Mouse (Mus musculus) 416B (cell line): ENCODE results near the gene Sf3b3.
A peak's percentile ranks its signal among the peaks of the same experiment; 100 is the strongest.
"Not testable (repeated sequence)": the region's sequence is repeated elsewhere in the genome, so short reads cannot be mapped to it uniquely, and the experiment has no call there.

Source experiments
- DNase-seq: peaks from one replicate; pipeline ENCODE4 v3.0.0; 2011; ENCODE audit warnings: low read depth

Sf3b3 gene

GRCm38 (mm10) chr8:110846405-110847170 lies at the start of gene Sf3b3, which contains the start of gene Cog4:
Gene Sf3b3, minus strand, starts transcription at chr8:110846787.
Gene Cog4, plus strand, starts transcription at chr8:110846600.
- peak; percentile 92 for DNase-seq

GRCm38 (mm10) chr8:110895812-110896211 lies 49.2 kb upstream of the Sf3b3 start:
- no peak for DNase-seq

GRCm38 (mm10) chr8:110895254-110895653 lies 48.7 kb upstream of the Sf3b3 start:
- DNase-seq = no peak

- DNase-seq = no peak
Observed at GRCm38 (mm10) chr8:110894851-110895250, 48.3 kb upstream of the Sf3b3 start.

- DNase-seq = no peak
Observed at GRCm38 (mm10) chr8:110892913-110893312, 46.3 kb upstream of the Sf3b3 start.

- DNase-seq = no peak
Observed at GRCm38 (mm10) chr8:110892040-110892439, 45.5 kb upstream of the Sf3b3 start.

- no peak for DNase-seq
Observed at GRCm38 (mm10) chr8:110889904-110890470, 43.4 kb upstream of the Sf3b3 start.

GRCm38 (mm10) chr8:110888860-110889259 lies 42.3 kb upstream of the Sf3b3 start:
- no peak for DNase-seq

GRCm38 (mm10) chr8:110888441-110888840 lies 41.9 kb upstream of the Sf3b3 start:
- no peak for DNase-seq

GRCm38 (mm10) chr8:110887551-110887950 lies 41.0 kb upstream of the Sf3b3 start:
- DNase-seq = no peak

GRCm38 (mm10) chr8:110886634-110887033 lies 40.0 kb upstream of the Sf3b3 start:
- DNase-seq = no peak

GRCm38 (mm10) chr8:110883824-110884223 lies 37.2 kb upstream of the Sf3b3 start:
- no peak for DNase-seq

- DNase-seq = no peak
Observed at GRCm38 (mm10) chr8:110881741-110882310, 35.2 kb upstream of the Sf3b3 start.

GRCm38 (mm10) chr8:110877862-110878261 lies 31.3 kb upstream of the Sf3b3 start:
- DNase-seq = no peak

- no peak for DNase-seq
Observed at GRCm38 (mm10) chr8:110870501-110870900, 23.9 kb upstream of the Sf3b3 start.

GRCm38 (mm10) chr8:110861347-110862025 lies 14.9 kb upstream of the Sf3b3 start:
- DNase-seq = not testable (repeated sequence)

- DNase-seq = peak; percentile 71
Observed at GRCm38 (mm10) chr8:110859651-110860501, 13.3 kb upstream of the Sf3b3 start.

- peak; percentile 70 for DNase-seq
Observed at GRCm38 (mm10) chr8:110856760-110857461, 10.3 kb upstream of the Sf3b3 start.

- not testable (repeated sequence) for DNase-seq
Observed at GRCm38 (mm10) chr8:110856073-110856472, 9.5 kb upstream of the Sf3b3 start.

GRCm38 (mm10) chr8:110851186-110851585 lies 4.6 kb upstream of the Sf3b3 start:
- DNase-seq = no peak
